Mouse (Mus musculus) layer of hippocampus, adult 2 months (tissue): ENCODE results near the gene Atp6v1g3. TPM values are rescaled to one million over a fixed set of nuclear protein-coding genes. Genes with fewer than 3 reads are reported as not detected.

ENCODE experiments used
- DNase-seq, 2 experiments: peaks; one replicate each; pipeline ENCODE4 v3.0.0; 2022; ENCODE audit warnings: low spot score in 2 of 2
- H3K27ac ChIP-seq: fragments of 200-600 bp; 2 replicates; pipeline ENCODE4 v1.8.1; 2022
- H3K4me3 ChIP-seq: fragments of 200-600 bp; 2 replicates; pipeline ENCODE4 v1.8.1; 2022; ENCODE audit warnings: mild to moderate bottlenecking
- CTCF ChIP-seq: fragments of 200-600 bp; conservative IDR thresholded peaks from 2 replicates; pipeline ENCODE4 v1.8.1; 2022; ENCODE audit warnings: antibody characterized with exemption, mild to moderate bottlenecking, moderate library complexity
- long read RNA-seq, 2 experiments: library from polyadenylated mRNA; stranded (forward); transcript quantifications; one replicate each; pipeline ENCODE4 v2.0.0; 2021; ENCODE audit warnings: borderline mapping rate in 2 of 2
- total RNA-seq, 2 experiments: library from RNA; stranded (reverse); gene quantifications; 2 replicates each; pipeline ENCODE4 v1.2.3; 2021

The Atp6v1g3 gene
- total RNA-seq = not detected
- long read RNA-seq, experiment 1 = 0 reads
- long read RNA-seq, experiment 2 = 0 reads

- DNase-seq = no peak
- Histone ChIP-seq H3K4me3 (no peak within 1 kb of the TSS), H3K27ac (no peak within 1 kb of the TSS)
- no peak for TF ChIP-seq CTCF
These were observed at the start of gene Atp6v1g3 for GRCm38 (mm10) chr1:138273438-138273837. TSS of gene Atp6v1g3 (plus strand) at chr1:138273738.

GRCm38 (mm10) chr1:138233051-138233450, 40.5 kb upstream of the Atp6v1g3 start:
- no peak for DNase-seq
- no peak for TF ChIP-seq CTCF
- Histone ChIP-seq H3K27ac (no peak overlapping the region), H3K4me3 (no peak overlapping the region)

GRCm38 (mm10) chr1:138237252-138237651, 36.3 kb upstream of the Atp6v1g3 start:
- Histone ChIP-seq H3K27ac (no peak overlapping the region), H3K4me3 (no peak overlapping the region)
- no peak for DNase-seq
- no peak for TF ChIP-seq CTCF

GRCm38 (mm10) chr1:138243947-138244346, 29.6 kb upstream of the Atp6v1g3 start:
- no peak for TF ChIP-seq CTCF
- Histone ChIP-seq H3K27ac (peak overlapping the region; percentile 78), H3K4me3 (no peak overlapping the region)
- no peak for DNase-seq

GRCm38 (mm10) chr1:138244485-138244884, 29.1 kb upstream of the Atp6v1g3 start:
- Histone ChIP-seq H3K27ac (peak overlapping the region; percentile 78), H3K4me3 (no peak overlapping the region)
- DNase-seq = peak; percentile 37 to 60
- TF ChIP-seq CTCF = no peak

GRCm38 (mm10) chr1:138245103-138245502, 28.4 kb upstream of the Atp6v1g3 start:
- no peak for DNase-seq
- H3K4me3 ChIP-seq = no peak overlapping the region
- H3K27ac ChIP-seq = peak overlapping the region; percentile 49
- no peak for TF ChIP-seq CTCF

GRCm38 (mm10) chr1:138245533-138245932, 28.0 kb upstream of the Atp6v1g3 start:
- TF ChIP-seq CTCF = no peak
- Histone ChIP-seq H3K27ac (peak overlapping the region; percentile 49), H3K4me3 (no peak overlapping the region)
- peak in 1 of 2 experiments; percentile 33 for DNase-seq

GRCm38 (mm10) chr1:138246438-138247164, 26.9 kb upstream of the Atp6v1g3 start:
- no peak overlapping the region for H3K27ac ChIP-seq
- no peak for TF ChIP-seq CTCF
- no peak for DNase-seq
- H3K4me3 ChIP-seq = no peak overlapping the region

- Histone ChIP-seq H3K27ac (no peak overlapping the region), H3K4me3 (no peak overlapping the region)
- DNase-seq = no peak
- no peak for TF ChIP-seq CTCF
These were observed 25.6 kb upstream of the Atp6v1g3 start for GRCm38 (mm10) chr1:138247699-138248483.

GRCm38 (mm10) chr1:138248770-138249169, 24.8 kb upstream of the Atp6v1g3 start:
- TF ChIP-seq CTCF = no peak
- H3K4me3 ChIP-seq = no peak overlapping the region
- no peak for DNase-seq
- H3K27ac ChIP-seq = no peak overlapping the region

GRCm38 (mm10) chr1:138250951-138251350, 22.6 kb upstream of the Atp6v1g3 start:
- no peak overlapping the region for H3K4me3 ChIP-seq
- TF ChIP-seq CTCF = no peak
- H3K27ac ChIP-seq = no peak overlapping the region
- no peak for DNase-seq

- Histone ChIP-seq H3K27ac (no peak overlapping the region), H3K4me3 (no peak overlapping the region)
- DNase-seq = no peak
- no peak for TF ChIP-seq CTCF
These were observed 17.3 kb upstream of the Atp6v1g3 start for GRCm38 (mm10) chr1:138256172-138256789.

GRCm38 (mm10) chr1:138258758-138259157, 14.8 kb upstream of the Atp6v1g3 start:
- Histone ChIP-seq H3K4me3 (no peak overlapping the region), H3K27ac (no peak overlapping the region)
- TF ChIP-seq CTCF = no peak
- no peak for DNase-seq
